Mouse (Mus musculus): Measurements from ENCODE around the gene Lrmda. TPM values are rescaled to one million over a fixed set of nuclear protein-coding genes. Genes with fewer than 3 reads are reported as not detected.

The Lrmda gene
- polyA plus RNA-seq (2011; ENCODE audit: insufficient read length, low read depth, missing spikeins) = 0.63 TPM in 1 of 2 replicates, not detected in the other

GRCm38 (mm10) chr14:22019252-22019948 lies at the start of gene Lrmda:
Gene Lrmda, plus strand, starts transcription at chr14:22019712.
- Histone ChIP-seq H3K4me1 (ENCODE audit: control insufficient read depth, insufficient read depth, low read length) (no peaks in the 10 kb centered on the region), H3K27ac (ENCODE audit: insufficient read depth, low read length) (no peak within 1 kb of the TSS), H3K4me3 (ENCODE audit: insufficient read depth, low read length) (no peak within 1 kb of the TSS; the same call in 1 of the 2 replicates)
- TF ChIP-seq CTCF (IDR thresholded peaks at IDR 0.05; ENCODE audit: borderline replicate concordance, insufficient read depth, low read length) = no peak
- TF ChIP-seq POLR2A (IDR thresholded peaks at IDR 0.05; ENCODE audit: low read depth, low read length) = no peak

- peaks cover 2% of the 10 kb centered on the region; the same call in 1 of the 2 replicates for H3K4me1 ChIP-seq (ENCODE audit: control insufficient read depth, insufficient read depth, low read length)
- H3K27ac ChIP-seq (ENCODE audit: insufficient read depth, low read length) = no peak overlapping the region
- H3K4me3 ChIP-seq (ENCODE audit: insufficient read depth, low read length) = no peak overlapping the region
- TF ChIP-seq CTCF (IDR thresholded peaks at IDR 0.05; ENCODE audit: borderline replicate concordance, insufficient read depth, low read length) = peak; percentile 73
- TF ChIP-seq POLR2A (IDR thresholded peaks at IDR 0.05; ENCODE audit: low read depth, low read length) = no peak
Measured at GRCm38 (mm10) chr14:21981462-21981861, 38.0 kb upstream of the Lrmda start.

DNA sequence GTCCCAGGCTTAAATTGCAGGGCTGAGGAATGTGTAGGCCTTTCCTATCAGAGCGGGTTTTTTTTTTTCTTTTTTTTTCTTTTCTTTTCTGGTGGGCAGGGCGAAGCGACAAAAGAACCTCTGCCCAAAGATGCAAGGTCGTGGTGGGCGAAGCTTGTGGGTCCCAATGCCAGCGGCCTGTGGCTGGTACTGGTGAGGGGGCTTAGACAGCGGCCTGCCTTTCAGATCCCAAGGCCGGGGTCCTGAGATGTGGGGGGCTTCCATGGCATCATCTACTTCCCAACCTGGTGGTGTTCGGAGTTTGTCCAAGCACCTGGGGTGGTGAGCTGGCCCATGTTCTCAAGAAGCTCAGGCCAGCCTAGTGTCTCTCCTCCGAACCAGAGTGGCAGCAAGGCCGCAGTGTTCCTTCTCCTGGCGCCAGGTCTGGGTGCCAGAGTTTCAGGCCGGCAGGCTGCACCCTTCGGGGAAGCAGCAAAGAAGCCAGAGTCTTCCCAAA lies 37.4 kb upstream of the Lrmda start:
- 0 out of 2 replicates have a peak, but pooled peaks have one; percentile 11 for TF ChIP-seq POLR2A (IDR thresholded peaks at IDR 0.05; ENCODE audit: low read depth, low read length)
- no peak for TF ChIP-seq CTCF (IDR thresholded peaks at IDR 0.05; ENCODE audit: borderline replicate concordance, insufficient read depth, low read length)
- H3K4me3 ChIP-seq (ENCODE audit: insufficient read depth, low read length) = peak overlapping the region; percentile 62
- peak overlapping the region; percentile 74 for H3K27ac ChIP-seq (ENCODE audit: insufficient read depth, low read length)
- peaks cover 2% of the 10 kb centered on the region; the same call in 1 of the 2 replicates for H3K4me1 ChIP-seq (ENCODE audit: control insufficient read depth, insufficient read depth, low read length)

- Histone ChIP-seq H3K4me1 (ENCODE audit: control insufficient read depth, insufficient read depth, low read length) (peaks cover 2% of the 10 kb centered on the region; the same call in 1 of the 2 replicates), H3K4me3 (ENCODE audit: insufficient read depth, low read length) (peak overlapping the region; percentile 62), H3K27ac (ENCODE audit: insufficient read depth, low read length) (peak overlapping the region; percentile 74)
- TF ChIP-seq CTCF (IDR thresholded peaks at IDR 0.05; ENCODE audit: borderline replicate concordance, insufficient read depth, low read length) (no peak), POLR2A (IDR thresholded peaks at IDR 0.05; ENCODE audit: low read depth, low read length) (peak; percentile 40; the same call in 1 of the 2 replicates)
Measured at GRCm38 (mm10) chr14:21982592-21983310, 36.8 kb upstream of the Lrmda start.

DNA sequence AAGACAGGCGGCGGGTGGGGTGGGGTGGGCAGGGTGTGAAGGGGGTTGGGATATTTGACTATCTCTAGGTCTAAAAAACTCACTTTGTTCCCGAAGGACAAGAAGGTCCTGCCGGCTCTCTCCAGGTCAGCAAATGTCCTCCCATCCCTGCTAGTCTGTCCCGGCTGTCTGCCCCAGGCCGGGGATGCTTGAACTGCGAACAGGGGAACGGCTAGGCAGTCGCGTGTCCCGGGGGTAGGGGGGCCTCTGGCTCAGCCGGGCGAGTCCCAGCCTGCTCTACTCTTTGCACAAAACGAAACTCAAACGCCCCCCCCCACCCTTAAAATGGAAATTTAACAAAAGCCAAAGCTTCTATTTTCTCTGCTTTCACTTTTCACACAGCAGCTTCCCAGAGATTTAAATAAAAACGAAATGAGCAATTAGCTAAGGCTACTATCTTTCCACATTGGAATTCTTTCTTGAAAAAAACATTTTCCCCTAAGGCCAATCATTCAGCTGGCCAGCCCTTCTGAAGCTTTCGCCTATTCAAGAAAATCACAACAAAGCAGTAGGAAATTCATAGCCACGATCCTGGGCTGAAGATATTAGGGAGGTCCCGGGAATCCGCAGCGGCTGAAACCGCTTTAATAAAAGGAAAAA lies 36.1 kb upstream of the Lrmda start:
- Histone ChIP-seq H3K4me1 (ENCODE audit: control insufficient read depth, insufficient read depth, low read length) (peaks cover 2% of the 10 kb centered on the region; the same call in 1 of the 2 replicates), H3K27ac (ENCODE audit: insufficient read depth, low read length) (peak overlapping the region; percentile 74), H3K4me3 (ENCODE audit: insufficient read depth, low read length) (peak overlapping the region; percentile 62)
- TF ChIP-seq CTCF (IDR thresholded peaks at IDR 0.05; ENCODE audit: borderline replicate concordance, insufficient read depth, low read length) (no peak), POLR2A (IDR thresholded peaks at IDR 0.05; ENCODE audit: low read depth, low read length) (no peak)

- Histone ChIP-seq H3K27ac (ENCODE audit: insufficient read depth, low read length) (peak overlapping the region; percentile 83), H3K4me3 (ENCODE audit: insufficient read depth, low read length) (peak overlapping the region; percentile 84), H3K4me1 (ENCODE audit: control insufficient read depth, insufficient read depth, low read length) (peaks cover 2% of the 10 kb centered on the region; the same call in 1 of the 2 replicates)
- TF ChIP-seq POLR2A (IDR thresholded peaks at IDR 0.05; ENCODE audit: low read depth, low read length) (no peak), CTCF (IDR thresholded peaks at IDR 0.05; ENCODE audit: borderline replicate concordance, insufficient read depth, low read length) (no peak)
Measured at GRCm38 (mm10) chr14:21983950-21984730, 35.4 kb upstream of the Lrmda start.

DNA sequence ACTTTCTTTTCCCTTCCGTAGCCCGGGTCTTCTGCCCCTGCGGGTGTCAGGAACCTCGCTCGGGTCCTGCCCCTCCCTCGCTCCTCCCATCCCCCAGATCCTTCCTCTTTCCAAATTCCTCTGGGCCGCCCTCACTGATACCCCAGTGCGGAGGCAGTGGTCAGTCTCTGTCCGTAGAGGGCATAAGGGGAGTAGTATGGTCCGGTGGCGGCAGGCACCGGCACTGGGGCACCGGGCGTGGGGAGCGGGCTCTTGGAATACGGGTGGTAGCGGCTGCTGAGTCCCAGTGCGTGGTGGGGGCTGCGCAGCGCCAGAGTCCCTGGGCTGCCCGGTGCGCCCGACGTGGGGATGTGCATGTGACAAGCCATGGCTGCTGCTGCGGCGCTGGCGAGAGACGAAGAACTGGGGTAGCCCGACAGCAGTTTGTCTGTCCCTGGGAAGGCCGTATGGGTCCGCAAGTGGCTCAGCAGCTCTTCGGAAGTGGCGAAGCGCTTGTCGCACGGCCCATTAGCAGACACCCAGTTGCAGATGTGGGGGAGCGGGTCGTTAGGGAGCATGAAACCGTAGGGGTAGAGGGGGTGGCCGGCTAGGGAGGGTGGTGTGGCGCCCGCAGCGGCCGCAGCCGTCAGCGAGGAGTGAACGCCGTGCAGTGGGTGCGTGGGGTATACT lies 34.6 kb upstream of the Lrmda start:
- Histone ChIP-seq H3K27ac (ENCODE audit: insufficient read depth, low read length) (peak overlapping the region; percentile 83), H3K4me1 (ENCODE audit: control insufficient read depth, insufficient read depth, low read length) (peaks cover 2% of the 10 kb centered on the region; the same call in 1 of the 2 replicates), H3K4me3 (ENCODE audit: insufficient read depth, low read length) (peak overlapping the region; percentile 84)
- TF ChIP-seq POLR2A (IDR thresholded peaks at IDR 0.05; ENCODE audit: low read depth, low read length) (peak; percentile 54), CTCF (IDR thresholded peaks at IDR 0.05; ENCODE audit: borderline replicate concordance, insufficient read depth, low read length) (no peak)

DNA sequence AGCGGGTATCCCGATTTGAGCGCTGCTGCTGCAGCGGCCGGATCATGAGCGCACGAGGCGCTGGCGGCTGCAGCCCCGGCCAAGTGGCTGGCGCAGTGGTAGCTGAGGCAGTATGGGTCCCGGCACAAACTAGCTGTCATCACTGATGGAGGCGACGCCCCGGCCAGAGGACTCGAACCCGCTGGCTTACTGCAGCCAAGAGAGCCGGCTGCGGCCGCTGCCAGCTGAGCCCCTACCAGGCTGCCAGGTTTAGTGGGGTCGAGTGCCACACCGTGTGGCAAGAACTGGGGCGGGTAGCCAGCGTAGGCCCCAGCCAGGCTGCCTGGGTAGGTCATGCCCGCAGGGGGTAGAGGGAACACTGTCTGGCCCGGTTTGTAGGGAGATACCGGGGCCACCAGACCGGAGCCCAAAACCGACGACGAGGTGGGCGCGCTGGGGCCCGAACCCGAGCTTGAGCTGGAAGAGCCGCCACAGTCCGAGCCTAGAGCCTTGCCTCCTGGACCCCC lies 34.0 kb upstream of the Lrmda start:
- TF ChIP-seq POLR2A (IDR thresholded peaks at IDR 0.05; ENCODE audit: low read depth, low read length) = 0 out of 2 replicates have a peak, but pooled peaks have one; percentile 8
- TF ChIP-seq CTCF (IDR thresholded peaks at IDR 0.05; ENCODE audit: borderline replicate concordance, insufficient read depth, low read length) = no peak

More for the DNA sequence above, 34.0 kb upstream of the Lrmda start:
- Histone ChIP-seq H3K4me1 (ENCODE audit: control insufficient read depth, insufficient read depth, low read length) (peaks cover 2% of the 10 kb centered on the region; the same call in 1 of the 2 replicates), H3K27ac (ENCODE audit: insufficient read depth, low read length) (peak overlapping the region; percentile 83), H3K4me3 (ENCODE audit: insufficient read depth, low read length) (peak overlapping the region; percentile 84)
